Mouse (Mus musculus) right cerebral cortex, postnatal 25 days (tissue): ENCODE measurements around the gene Oip5.
"Not testable (repeated sequence)": the region's sequence is repeated elsewhere in the genome, so short reads cannot be mapped to it uniquely, and the experiment has no call there.

ENCODE experiments used
- DNase-seq: peaks from one replicate; pipeline ENCODE4 v3.0.0; 2022

The Oip5 gene

DNA sequence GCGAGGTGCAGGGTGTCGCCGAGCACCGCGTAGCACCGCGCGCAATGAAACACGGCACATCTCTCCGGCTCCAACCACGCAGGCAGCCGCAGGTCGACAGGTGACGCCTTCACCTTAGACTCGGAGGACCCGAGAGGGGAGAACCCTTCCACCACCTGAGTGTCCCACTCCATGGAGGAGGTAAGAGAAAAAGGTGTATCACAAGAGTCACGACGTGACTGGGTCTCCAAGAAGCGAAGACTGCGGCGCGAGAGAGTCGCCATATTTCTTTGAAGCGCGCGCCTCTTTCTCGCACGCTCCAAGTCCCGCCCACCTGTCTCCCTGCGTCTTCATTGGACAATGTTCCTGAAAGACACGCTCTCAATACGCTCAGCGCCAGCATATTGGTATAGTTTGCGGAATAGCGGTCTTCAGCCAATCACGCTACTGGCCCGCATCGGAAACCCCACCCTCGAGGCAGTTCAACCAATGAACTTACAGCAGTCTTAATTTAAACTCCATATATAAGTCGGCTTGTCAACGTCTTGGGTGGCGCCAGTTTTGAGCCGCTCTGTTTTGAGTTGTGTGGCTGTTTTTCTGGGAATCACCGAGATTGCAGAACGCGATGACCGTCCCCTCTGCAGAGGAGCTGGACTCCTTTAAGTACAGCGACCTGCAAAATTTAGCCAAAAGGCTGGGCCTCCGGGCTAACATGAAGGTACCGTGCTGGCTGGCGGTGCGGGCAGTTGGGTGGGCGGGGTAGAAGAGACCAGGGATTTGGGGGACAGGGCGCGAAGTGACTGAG, at the start of gene Oip5, which contains the start of gene Nusap1:
TSS of gene Oip5 (minus strand) at position 271 of the 784 bp plus-strand sequence.
TSS of gene Nusap1 (plus strand) at position 100 of the 784 bp plus-strand sequence.
- peak; percentile 88 for DNase-seq

DNA sequence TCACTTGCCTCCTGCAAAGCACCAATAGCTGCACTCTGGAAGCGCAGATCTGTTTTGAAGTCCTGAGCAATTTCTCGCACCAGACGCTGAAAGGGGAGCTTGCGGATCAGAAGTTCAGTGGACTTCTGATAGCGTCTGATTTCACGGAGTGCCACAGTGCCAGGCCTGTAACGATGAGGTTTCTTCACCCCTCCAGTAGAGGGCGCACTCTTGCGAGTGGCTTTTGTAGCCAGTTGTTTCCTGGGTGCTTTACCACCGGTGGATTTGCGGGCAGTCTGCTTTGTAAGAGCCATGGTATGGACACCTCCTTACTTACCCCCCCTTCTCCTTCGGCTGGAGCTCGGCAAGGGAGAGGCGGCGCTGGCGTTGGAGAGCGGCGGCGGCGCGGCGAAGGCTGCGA, 47.5 kb upstream of the Oip5 start:
- DNase-seq: not testable (repeated sequence)

DNA sequence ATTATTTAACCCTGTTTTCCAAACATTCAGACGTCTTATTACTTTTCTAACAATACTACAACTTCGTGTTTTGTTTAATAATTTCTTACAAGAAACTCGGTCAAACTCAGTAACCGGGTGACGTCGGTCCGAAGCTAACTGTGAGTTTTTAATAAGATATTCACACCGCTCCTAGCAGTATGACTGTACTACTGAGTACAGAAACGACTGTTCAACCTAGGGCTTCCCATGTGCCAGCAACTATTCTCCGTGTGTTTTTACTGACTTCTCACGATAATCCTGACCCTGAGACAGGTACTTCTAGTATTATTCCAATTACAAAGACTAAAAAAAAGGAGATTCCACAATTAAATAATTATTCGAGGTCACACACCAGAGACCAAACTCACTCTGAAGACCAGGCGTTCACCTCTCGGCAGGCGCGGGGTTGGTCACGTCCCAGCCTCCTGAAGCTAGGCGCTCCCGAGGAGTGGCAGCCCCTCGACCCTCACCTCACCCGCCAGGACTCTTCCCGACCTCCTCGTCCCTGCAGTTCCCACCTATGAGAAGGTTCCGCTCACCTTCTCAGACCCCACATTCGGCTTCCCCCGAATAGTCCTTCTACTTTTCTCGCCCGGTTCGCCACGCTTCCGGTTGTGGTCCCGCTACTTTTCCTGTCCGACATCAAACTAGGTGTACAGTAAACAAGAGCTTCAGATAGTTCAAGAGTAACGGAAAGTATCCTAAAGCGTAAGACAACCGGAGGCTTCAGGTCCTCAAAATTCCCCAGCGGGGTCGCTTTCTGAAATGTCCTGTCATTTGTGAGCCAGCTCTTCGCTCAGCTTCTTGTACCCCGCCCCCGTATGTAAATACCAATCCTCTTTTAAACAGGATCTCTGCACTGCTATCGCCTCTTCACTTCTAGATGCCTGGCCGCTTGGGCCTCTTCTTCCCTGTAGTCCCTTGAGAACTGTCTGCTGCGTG, 44.2 kb upstream of the Oip5 start, which contains the start of gene Ndufaf1:
TSS of gene Ndufaf1 (minus strand) at position 608 of the 963 bp plus-strand sequence.
- DNase-seq: peak; percentile 81

DNA sequence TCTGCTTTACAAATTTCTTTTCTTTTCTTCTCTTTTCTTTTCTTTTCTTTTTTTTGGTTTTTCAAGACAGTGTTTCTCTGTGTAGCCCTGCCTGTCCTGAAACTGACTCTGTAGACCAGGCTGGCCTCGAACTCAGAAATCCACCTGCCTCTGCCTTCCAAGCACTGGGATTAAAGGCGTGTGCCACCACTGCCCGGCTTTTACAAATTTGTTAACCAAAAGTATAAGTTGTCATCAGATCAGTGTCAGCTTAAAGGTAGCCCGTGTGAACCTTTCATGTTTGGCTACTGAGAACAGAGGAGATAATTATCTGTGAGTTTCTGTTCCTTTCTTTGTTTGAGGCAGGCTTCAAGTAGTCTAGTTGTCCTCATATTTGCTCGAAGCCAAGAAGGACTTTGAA, 26.0 kb upstream of the Oip5 start:
- no peak for DNase-seq

DNA sequence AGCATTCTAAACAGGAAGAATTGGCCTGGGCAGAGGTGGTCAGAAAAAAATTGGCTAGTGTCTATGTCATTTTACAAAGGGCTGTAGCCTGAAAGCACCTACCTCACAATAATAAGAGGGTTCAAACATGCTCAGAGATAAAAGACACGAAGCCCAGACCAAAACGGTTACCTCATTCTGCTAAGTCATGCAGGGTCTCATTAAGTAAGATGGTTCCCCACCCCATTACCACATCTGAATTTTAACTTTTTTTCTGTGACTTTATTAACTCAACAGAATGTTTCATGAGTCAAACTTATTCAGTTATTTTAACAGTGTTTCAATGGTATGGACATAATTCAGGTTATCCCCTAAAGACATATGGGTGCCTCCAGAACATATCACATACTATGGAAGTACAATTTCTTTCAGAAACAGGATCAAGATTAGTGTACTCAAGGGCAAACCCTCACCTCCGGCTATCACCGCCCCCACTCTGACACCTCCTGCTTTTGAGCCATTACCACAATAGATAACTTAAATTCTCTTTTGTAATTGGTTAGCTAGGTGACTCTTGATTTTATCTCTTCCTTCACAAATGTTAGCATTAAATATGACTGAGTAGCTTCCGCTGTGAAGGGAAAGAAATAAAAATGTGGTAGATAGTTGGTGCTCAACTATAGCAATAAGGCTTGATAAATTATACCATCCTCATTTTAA, 23.1 kb upstream of the Oip5 start:
- no peak for DNase-seq

DNA sequence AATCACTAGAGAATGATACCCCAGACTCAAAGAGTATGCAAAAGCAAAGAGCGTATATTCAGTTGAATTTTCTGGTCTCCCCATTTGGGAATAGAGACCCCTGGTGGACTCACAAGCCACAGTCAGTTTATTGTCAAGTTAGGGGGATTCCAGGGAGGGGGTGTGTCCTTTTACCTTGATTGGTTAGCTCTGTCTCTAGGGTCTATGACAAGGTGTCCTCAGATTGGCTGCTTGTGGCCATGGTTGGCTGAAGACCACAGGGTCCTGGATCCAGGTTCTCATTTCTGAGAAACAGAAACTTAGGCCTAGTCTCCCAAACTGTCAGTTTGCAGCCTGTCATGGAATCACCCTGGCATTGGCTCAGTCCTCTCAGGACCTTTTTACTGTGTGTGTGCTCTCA, 18.5 kb upstream of the Oip5 start:
- no peak for DNase-seq

DNA sequence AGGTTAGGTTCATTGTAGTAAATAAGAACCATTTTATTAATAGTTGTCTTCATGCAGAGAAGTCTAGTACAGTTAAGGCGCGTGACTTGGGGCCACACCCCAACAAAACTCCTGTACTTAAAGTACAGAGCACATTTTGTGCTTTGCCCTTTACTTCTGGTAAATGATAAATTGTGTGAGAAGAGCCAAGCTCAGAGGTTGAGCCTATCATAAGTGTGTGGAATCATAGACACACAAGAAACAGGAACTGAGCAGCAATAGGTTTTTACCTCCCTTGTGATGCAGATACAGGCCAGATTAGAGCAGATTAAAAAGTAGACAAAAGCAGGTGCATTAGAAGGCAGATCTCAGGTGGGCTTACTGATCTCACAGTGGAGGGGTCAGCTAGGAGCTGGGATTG, 3.0 kb upstream of the Oip5 start:
- DNase-seq: no peak

DNA sequence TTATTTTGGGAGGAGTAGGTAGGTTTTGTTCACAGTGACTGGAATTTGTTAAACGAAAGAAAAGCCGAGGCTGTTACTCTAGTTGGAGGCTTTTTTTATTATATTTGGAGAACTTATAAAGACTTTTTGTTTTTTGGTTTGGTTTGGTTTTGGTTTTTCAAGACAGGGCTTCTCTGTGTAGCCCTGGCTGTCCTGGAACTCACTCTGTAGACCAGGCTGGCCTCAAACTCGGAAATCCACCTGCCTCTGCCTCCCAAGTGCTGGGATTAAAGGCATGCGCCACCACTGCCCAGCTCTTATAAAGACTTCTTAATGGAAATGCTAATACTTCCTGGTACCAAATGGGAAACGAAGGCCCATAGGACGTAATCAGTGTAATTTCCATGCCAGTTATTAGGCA, 733 bp upstream of the Oip5 start:
- not testable (repeated sequence) for DNase-seq

DNA sequence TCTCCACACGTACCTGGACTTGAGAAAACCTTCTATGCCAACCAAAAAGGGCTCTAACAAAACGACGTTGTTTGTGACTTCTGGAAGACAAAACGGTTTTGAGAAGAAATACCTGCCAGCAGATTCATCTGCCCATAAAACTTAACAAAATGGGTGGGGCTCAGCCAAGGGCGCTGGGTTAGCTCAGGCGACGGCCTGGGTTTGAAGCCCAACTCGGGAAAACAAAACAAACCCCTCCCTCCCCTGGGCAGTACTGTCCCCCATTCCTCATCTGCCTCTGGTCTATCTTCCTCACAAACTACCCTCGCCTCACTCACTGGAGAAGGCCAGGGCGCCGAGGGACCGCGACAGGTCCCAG, 449 bp downstream of the Oip5 start:
- no peak for DNase-seq

DNA sequence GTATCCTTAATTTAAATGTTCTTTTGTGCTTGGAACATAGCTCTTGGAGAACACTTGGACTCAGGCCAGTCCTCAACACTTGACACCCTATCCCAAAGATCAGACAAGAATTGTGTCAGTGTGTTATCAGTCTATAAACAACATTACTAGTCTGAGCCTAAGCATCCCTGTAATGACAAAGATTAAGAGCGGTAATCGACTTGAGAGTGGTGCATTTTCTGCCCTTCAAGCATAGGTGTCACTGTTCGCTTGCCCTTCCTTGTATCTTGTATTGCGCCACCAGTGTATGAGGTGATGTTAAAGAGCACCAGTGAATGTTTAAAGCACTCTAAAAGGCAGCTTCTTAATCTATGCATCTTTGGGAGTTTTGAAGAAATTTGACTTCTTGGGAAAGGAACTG, 11.2 kb downstream of the Oip5 start:
- no peak for DNase-seq

DNA sequence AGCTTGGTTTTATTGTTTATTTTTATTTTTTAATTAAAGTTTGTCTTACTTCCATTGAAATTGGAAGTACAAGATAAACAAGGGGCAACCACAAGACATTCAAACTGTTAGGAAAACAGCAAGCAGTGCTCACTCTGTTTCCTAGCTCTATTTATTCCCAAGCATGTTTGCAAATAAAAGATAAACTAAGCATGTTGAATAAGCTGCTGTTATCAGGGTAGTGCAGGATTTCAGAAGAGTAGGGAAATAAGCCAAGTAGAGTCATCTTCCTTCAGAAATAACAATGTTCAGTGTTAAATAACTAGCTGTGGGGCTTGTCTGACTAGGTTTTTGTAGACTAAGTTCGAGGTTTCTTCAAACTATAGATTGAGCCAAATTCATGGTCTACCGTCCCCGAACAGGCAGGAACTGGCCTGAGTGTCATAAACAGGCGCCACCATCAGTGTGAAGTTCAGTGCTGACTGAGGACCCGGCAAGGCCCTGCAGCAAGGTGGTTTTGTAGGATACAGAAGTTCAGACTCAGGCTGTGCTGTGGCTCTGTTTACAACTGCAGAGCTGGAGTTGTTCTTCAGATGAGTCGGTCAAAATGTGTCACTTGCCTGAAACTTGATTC, 12.8 kb downstream of the Oip5 start:
- no peak for DNase-seq

DNA sequence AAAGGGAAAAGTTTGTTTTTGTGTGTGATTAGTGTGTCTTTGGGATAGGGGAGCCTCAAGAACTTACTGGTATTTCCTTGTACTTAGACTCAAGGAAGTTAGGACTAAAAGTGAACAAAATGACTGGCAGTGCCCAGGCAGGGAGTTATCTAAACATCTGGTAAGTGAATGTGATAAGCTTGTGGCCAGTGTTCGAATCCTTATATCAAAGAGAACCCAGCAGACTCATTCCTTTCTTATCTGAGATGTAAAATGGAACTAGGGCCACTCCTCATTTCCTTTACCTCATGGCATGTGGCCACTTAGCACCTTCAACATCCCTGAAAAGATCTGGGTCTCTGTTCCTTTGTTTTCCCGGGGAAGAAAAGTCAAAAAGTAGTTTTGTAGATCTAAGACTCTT, 14.4 kb downstream of the Oip5 start:
- DNase-seq: no peak

DNA sequence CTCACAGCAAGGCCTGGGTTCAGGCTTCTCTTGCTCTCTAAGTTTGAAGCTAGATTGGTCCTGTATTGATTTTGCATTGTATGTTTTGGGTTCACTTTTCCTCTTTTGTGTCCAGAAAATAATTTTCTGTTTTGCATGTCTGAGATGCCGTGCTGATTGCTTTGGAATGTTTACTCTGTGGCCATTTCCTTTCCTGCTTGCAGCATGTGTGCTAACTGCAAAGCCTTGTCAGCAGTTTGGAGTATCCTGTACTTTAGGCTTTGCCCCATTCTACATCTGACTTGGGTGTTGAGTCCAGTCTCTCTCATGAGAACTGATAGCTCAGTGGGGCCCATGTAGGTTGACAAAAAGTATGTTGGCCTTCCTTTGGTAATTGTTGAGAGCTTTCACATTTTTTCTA, 15.8 kb downstream of the Oip5 start:
- no peak for DNase-seq

DNA sequence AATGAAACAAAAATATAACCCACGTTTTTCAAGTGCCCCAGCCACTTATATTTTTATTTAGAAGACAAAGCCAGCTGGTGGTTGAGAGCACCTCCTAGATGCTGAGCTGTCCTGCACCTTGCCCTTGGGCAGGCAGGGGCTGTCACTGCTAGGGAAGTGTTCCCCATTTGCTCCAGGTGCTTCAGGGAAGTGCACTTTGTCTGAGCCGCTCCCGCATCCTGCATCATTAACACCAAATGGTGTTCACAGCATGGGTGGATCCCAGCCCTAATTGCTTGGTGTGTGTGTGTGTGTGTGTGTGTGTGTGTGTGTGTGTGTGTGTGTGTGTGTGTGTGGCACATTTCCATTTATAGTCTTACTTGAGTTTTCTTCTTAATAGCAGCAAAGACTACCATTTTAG, 16.7 kb downstream of the Oip5 start:
- not testable (repeated sequence) for DNase-seq

DNA sequence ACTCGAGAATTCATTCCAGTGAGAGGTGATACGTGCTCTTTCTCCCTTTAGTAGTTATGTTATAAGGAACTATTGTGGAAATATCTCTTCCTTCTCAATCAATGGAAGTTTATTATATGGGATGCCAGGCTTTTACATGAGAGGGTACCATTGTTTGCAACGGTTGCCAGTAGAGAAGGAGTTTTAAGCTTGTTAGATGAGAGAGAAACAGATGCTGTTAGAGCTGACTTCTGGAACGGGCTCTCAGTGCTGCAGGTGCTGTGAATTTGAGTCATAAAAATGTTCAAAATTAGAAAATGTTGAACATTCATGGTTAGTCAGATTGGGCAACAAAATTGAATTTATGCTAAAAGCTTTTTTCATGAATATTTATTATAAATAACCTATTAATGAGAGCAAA, 17.2 kb downstream of the Oip5 start:
- DNase-seq: no peak

DNA sequence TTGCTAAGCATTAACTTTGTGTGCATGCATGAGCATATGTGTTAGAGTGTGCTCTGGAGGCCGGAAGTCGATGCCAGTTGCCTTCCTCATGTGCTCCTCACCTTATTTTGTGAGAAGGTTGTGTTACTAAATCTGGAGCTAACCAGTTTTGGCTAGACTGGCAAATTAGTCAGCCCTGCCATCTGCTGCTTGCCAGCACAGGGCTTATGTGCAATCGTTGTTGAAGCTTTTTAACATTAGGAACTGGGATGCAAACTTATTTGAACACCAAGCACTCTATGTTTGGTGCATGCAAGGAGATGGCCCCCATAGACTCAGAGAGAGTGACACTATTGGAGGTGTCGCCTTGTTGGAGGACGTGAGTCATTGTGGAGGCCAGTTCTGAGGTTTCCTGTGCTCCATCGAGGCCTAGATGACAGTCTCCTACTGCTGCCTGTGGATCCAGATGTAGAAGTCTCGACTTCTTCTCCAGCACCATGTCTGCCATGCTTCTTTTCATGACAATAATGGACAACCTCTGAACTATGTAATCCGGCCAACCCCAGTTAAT, 21.4 kb downstream of the Oip5 start:
- peak; percentile 37 for DNase-seq

DNA sequence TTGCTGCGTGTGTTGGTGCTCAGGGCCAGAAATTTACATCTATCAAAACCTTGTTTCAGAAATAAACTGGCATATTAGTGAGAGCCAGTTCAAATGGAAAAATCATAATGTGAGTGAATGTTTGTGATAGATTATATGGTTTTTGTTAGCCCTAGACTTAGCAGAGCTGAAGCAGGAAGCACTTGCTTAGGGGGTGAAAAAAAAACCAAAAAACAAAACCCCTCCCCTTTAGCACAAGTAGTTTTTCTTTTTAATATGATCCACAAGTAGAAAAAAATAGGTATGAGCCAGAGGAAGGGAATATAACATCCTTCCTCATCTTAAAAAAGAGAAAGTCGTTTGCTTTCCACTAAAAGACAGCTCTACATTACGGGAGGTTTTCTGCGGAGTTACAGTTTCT, 23.0 kb downstream of the Oip5 start:
- no peak for DNase-seq

DNA sequence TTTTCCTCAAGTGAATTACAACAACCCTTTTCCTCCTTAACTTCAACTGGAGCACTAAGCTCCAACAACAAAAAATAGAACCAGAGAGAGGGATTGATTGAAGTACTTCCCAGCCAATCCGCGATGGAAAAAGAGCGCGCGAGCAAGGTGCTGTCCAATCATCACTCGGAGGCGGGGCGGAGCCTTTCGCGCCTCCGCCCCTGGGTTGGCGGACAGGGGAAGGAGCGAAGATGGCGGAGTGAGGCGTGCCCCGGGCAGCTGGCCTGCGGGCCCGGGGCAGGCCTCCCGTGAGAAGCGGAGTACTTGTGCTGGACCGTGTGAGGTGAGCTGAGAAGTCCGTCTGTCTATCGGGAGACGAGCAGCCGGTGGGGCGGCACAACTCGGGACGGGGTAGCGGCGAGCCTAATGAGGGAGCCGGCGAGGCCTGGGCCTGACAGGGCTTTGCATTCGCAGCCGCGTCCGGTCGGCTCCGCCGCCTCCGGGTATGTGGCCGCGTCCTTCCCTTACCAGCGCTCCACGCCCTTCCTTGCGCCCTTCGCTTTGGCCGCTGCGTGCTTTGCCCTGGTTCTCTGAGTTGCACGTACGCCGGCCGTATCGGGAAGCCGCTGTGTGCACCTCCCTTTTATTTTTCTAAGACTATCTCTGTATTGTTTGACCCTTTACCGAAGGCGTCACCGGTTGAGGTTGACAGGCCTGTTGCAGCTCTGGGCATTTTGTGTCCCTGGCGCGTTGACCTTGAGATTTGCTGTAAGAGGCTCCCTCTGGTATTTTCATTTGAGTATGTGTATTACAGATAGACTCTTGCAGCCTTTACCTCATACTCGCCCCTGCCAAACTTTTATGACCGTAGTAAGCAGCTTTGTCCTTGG, 23.9 kb downstream of the Oip5 start:
- peak; percentile 95 for DNase-seq

DNA sequence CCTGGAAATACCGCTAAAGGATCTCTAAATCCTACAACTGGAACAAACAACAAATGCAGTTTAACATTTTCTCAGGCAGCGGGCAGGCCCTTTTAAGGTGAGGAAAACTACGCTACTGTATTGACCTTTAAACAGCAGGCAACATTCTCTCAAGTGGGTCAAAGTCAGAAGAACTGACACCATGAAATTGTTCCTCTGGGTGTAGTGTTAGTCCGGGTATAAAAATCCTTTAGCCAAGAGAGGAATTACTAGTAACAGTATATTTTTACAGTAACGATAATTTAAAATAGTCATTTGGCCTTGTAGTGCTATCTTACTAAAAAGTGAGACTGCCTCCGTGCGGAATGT, 24.5 kb downstream of the Oip5 start:
- no peak for DNase-seq

DNA sequence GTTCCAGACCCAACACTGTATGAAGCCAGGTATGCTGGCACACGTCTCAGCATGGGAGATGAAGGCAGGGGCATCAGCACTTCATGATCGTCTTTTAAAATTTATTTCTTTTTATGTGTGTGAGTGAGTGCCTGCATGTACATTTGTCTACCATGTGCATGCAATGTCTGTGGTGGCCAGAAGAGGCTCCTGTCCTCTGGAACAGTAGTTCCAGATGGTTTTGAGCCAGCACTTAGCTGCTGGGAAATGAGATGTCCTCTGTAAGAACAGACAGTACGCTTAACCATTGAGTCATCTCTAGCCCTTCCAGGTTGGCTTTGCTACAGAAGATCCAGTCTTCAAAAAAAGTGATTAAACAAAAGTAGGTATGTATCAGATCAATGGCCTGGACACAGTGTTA, 27.0 kb downstream of the Oip5 start:
- DNase-seq: no peak

DNA sequence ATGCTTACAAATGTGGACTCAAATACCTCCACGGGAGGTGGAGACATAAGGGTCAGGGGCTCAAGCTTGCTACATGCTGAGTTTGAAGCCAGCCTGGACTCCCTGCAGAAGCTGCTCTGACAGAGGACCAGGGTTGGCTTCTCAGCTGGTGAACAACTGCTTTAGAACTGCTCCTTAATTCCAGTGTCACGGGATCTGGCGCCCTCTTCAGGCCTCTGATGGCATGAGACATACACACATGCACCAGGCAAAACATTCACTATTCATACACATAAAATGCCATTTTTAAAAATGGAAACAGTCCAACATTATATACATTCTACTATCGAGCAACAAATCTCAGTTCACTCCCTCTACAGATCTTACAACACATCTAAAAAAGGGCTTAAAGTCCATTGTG, 30.9 kb downstream of the Oip5 start:
- DNase-seq: no peak

DNA sequence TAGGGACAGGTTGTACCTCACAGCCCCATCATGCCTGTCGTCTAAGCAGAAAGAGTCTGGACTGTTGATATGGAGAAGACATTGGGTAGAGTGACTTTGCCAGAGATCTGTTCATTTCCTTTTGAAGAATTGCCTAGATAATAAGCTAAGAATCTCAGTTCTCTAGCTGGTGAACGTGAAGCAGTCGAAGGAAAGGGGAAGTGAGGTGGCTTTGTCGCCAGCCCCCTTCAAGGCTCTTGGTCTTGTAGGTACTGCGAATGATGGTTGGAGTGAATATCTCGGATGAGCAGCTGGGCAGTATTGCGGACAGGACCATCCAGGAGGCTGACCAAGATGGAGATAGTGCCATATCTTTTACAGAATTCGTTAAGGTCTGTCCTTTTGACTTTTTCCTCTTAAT, 34.0 kb downstream of the Oip5 start:
- no peak for DNase-seq
